Mouse (Mus musculus) embryonic facial prominence, embryonic 15.5 days (tissue): Measurements from ENCODE around the gene Lsm7. TPM values are rescaled to one million over a fixed set of nuclear protein-coding genes. Genes with fewer than 3 reads are reported as not detected.
"Not testable (repeated sequence)": the region's sequence is repeated elsewhere in the genome, so short reads cannot be mapped to it uniquely, and the experiment has no call there.

Experiments
- ATAC-seq: fragments of 200-750 bp; cut with Nextera tagmentation; 2 replicates; pipeline ENCODE4 v1.8.0; 2017; ENCODE audit warnings: low read depth, moderate TSS enrichment; ENCODE audit not compliant: insufficient number of reproducible peaks, low FRiP score, low TSS enrichment
- H3K27ac ChIP-seq: fragments of 300-500 bp; sonication (generic); replicated peaks from 2 replicates; pipeline ENCODE4 v1.5.1; 2015; ENCODE audit warnings: mild to moderate bottlenecking, inconsistent platforms
- H3K27me3 ChIP-seq: fragments of 300-500 bp; sonication (generic); 2 replicates; pipeline ENCODE4 v1.6.1; 2015; ENCODE audit warnings: inconsistent platforms
- H3K36me3 ChIP-seq: fragments of 300-500 bp; sonication (generic); 2 replicates; pipeline ENCODE4 v1.6.1; 2015; ENCODE audit warnings: mild to moderate bottlenecking, inconsistent platforms
- H3K4me1 ChIP-seq: fragments of 300-500 bp; sonication (generic); 2 replicates; pipeline ENCODE4 v1.6.1; 2015; ENCODE audit warnings: inconsistent platforms
- H3K4me2 ChIP-seq: fragments of 300-500 bp; sonication (generic); replicated peaks from 2 replicates; pipeline ENCODE4 v1.6.1; 2015; ENCODE audit warnings: mild to moderate bottlenecking, inconsistent platforms
- H3K4me3 ChIP-seq: fragments of 300-500 bp; sonication (generic); replicated peaks from 2 replicates; pipeline ENCODE4 v1.5.1; 2015; ENCODE audit warnings: mild to moderate bottlenecking, inconsistent platforms
- H3K9ac ChIP-seq: fragments of 300-500 bp; sonication (generic); 2 replicates; pipeline ENCODE4 v1.6.1; 2015; ENCODE audit warnings: inconsistent platforms
- H3K9me3 ChIP-seq: fragments of 300-500 bp; sonication (generic); replicated peaks from 2 replicates; pipeline ENCODE4 v1.6.1; 2016; ENCODE audit warnings: inconsistent platforms
- WGBS: fragments of 180-500 bp; shearing (Covaris S2); methylation state at CpG from one replicate; pipeline ENCODE4 v1.1.7; 2015; 5-methylcytosine and 5-hydroxymethylcytosine counted together
- polyA plus RNA-seq: library from polyadenylated mRNA; unstranded; fragments of >200 nt; fragmentation: Nextera tagmentation; extraction: Ambion mirVana; gene quantifications from 2 replicates; pipeline ENCODE4 v1.2.1, GENCODE M21; 2015

Gene Lsm7
- polyA plus RNA-seq, 1 experiment from 2014 or later: 252 TPM

DNA sequence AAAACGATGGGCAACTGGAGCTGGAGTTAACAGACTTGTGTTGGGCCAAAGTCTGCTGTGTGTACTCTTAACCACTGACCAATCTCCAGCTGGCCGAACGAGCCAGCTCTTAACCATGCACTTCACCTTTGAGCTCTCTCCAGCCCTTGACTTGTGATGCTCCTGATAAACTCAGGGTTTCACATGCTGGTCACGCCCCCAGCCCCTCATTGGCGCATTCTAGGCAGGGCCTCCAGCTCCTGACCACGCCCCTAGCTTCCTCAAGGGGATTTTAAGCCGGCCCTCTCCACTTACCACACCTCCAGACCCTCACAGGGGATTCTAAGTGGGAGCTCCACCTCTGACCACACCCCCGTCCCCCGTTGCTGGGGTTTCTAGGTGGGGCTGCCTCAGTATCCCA lies 23.9 kb downstream of the Lsm7 start:
- H3K4me2 ChIP-seq: no peak overlapping the region
- peaks cover 37% of the 10 kb centered on the region for H3K4me1 ChIP-seq
- no peak overlapping the region for H3K4me3 ChIP-seq
- H3K27me3 ChIP-seq: peaks cover 28% of the 10 kb centered on the region
- peaks cover 22% of the 10 kb centered on the region for H3K36me3 ChIP-seq
- no peak overlapping the region for H3K9ac ChIP-seq
- WGBS: 4% methylated on average over 9 of the region's 9 CpGs
- no peak for ATAC-seq
- H3K9me3 ChIP-seq: no peaks in the 10 kb centered on the region
- H3K27ac ChIP-seq: no peak overlapping the region; the same call in 1 of the 2 replicates

DNA sequence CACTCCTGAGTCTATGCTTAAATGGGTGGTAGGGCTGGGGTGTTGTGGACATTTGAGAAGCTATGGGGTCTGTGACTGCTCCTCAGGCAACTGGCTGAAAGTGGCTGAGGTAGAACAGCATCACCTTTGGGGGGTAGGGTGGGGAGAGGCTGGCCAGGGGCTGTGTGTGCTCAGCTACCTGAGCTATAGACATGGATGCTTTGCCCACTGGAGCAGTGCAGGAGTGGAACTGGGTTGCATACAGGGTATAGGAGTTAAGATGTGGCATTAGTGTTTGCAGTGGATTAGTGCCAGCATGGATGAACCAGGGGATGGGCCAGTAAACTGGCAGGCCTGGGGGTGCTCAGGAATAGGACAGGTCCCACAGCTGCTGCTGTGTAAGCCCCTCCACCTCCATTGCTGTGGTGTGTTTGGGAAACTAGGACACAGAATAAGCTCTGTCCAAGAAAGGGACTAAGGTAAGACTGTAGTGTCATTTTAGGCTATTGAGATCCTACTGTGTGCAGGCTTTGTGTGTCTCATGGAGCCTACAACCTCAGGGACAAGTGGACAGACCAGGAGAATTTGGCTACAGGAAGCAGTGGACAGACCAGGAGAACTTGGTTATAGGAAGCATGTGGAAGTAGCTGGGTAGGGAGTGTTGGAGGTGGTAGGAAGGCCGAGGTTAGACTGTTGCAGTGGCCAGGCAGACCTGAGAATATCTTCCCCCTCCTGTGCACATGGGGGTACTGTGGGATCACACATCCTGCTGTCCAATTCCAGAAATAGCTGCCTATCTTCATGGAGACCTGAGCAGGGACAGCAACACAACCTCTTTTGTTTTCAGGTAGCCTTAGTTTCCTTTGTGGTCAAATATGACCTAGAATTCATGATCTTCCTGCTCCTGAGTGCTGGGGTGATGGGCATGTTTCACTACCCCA lies 25.4 kb downstream of the Lsm7 start:
- H3K4me3 ChIP-seq: no peak overlapping the region
- ATAC-seq: no peak
- 74% methylated on average over 1 of the region's 1 CpGs for WGBS

DNA sequence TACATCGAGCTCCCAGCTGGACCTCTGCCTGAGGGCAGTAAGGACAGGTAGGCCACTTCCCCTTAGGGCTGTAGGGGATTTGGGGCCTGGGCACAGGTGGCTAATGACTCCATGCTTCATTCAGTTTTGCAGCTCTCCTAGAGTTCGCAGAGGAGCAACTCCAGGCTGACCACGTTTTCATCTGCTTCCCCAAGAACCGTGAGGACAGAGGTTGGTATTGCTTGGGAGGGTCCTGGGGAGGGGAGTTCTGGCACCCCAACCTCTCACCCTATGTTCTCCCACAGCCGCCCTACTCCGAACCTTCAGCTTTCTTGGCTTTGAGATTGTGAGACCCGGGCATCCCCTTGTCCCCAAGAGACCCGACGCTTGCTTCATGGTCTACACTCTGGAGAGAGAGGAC lies 26.4 kb downstream of the Lsm7 start:
- H3K4me3 ChIP-seq: 0 out of 2 replicates have a peak overlapping the region, but pooled peaks have one; percentile 71
- H3K4me2 ChIP-seq: peak overlapping the region; percentile 93; the same call in 1 of the 2 replicates
- peaks cover 37% of the 10 kb centered on the region for H3K4me1 ChIP-seq
- H3K9ac ChIP-seq, H3K27me3 ChIP-seq, H3K27ac ChIP-seq, H3K9me3 ChIP-seq, ATAC-seq: not testable (repeated sequence)
- H3K36me3 ChIP-seq: peaks cover 18% of the 10 kb centered on the region
- WGBS: 87% methylated on average over 9 of the region's 9 CpGs

More for the DNA sequence above, 25.4 kb downstream of the Lsm7 start:
- Histone ChIP-seq H3K4me2 (no peak overlapping the region), H3K36me3 (peaks cover 19% of the 10 kb centered on the region), H3K27ac (no peak overlapping the region), H3K27me3 (peaks cover 13% of the 10 kb centered on the region), H3K9me3 (no peaks in the 10 kb centered on the region), H3K4me1 (peaks cover 37% of the 10 kb centered on the region), H3K9ac (no peak overlapping the region)

DNA sequence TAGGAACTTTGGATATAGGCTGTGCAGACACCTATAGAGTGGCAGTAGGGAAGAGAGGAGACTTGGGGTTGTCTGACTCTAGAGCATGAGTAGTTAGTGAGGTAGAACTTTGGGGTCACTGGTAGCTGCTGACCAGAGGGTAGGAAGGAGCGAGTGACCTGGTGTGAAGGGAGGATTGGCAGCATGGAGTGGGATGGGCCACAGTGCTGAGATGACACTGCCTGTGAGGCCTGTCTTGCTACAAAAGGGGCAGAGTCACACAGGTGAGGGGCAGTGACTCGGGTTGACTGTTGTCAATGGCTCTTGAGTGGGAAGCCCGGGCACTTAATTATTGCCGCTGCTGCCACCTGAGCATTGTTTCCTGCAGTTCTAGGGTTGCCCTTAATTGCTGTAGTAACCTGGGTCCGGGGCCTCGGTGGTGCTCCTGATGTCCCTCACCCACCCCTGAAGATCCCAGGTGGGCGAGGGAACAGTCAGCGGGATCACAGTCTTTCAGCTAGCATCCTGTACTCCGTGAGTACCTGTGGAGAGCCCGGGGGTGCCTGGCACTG lies 27.1 kb downstream of the Lsm7 start:
- Histone ChIP-seq H3K4me2 (peak overlapping the region; percentile 93), H3K9me3 (no peaks in the 10 kb centered on the region), H3K27me3 (no peaks in the 10 kb centered on the region), H3K27ac (no peak overlapping the region), H3K36me3 (peaks cover 18% of the 10 kb centered on the region), H3K9ac (peak overlapping the region; percentile 97), H3K4me3 (peak overlapping the region; percentile 71), H3K4me1 (peaks cover 37% of the 10 kb centered on the region)
- ATAC-seq: no peak
- WGBS: 68% methylated on average over 10 of the region's 10 CpGs

DNA sequence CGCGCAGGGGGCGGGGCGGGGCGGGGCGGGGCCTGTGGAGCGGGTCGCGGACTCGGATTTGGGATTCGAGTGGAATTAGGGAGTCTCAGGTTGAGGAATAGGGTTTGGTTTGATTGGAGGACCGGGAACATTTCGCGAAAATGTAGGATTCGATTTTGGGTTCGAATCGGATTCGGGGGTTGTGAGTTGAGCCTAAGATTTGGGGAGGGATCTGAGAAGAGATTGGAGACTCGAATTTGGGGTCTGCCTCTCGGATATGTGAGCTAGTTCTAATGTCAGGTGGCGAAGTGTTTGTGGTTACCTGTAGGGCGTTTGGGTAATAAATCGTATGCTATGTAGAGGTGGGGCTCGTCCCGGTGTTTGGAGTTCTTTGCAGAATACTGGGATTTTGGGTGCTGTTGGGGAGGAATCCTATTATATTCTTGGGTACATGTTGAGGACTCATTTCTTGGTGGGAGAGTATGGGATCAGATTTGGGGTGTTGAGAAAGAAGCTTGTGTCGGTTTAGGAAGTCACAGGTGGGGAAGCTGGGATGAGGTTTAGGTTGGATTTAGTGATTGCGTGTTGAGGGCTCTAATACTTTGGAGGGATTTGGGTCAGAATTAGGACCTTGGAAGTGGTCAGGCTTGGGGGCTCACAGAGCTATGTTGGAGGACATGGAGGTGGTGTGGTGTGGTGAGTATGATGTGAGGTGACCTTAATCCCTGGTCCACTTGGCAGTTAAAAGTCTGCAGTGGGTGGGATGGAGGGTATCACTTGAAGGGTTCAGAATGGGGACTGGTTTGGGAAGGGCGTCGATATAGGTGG lies 27.7 kb downstream of the Lsm7 start:
- H3K4me3 ChIP-seq: peak overlapping the region; percentile 71
- H3K27me3 ChIP-seq: no peaks in the 10 kb centered on the region
- peak overlapping the region; percentile 93 for H3K4me2 ChIP-seq
- H3K9ac ChIP-seq: peak overlapping the region; percentile 97
- peaks cover 37% of the 10 kb centered on the region for H3K4me1 ChIP-seq
- ATAC-seq: no peak
- H3K27ac ChIP-seq: peak overlapping the region; percentile 91
- H3K9me3 ChIP-seq: no peaks in the 10 kb centered on the region
- 5% methylated on average over 28 of the region's 29 CpGs for WGBS
- peaks cover 18% of the 10 kb centered on the region for H3K36me3 ChIP-seq

DNA sequence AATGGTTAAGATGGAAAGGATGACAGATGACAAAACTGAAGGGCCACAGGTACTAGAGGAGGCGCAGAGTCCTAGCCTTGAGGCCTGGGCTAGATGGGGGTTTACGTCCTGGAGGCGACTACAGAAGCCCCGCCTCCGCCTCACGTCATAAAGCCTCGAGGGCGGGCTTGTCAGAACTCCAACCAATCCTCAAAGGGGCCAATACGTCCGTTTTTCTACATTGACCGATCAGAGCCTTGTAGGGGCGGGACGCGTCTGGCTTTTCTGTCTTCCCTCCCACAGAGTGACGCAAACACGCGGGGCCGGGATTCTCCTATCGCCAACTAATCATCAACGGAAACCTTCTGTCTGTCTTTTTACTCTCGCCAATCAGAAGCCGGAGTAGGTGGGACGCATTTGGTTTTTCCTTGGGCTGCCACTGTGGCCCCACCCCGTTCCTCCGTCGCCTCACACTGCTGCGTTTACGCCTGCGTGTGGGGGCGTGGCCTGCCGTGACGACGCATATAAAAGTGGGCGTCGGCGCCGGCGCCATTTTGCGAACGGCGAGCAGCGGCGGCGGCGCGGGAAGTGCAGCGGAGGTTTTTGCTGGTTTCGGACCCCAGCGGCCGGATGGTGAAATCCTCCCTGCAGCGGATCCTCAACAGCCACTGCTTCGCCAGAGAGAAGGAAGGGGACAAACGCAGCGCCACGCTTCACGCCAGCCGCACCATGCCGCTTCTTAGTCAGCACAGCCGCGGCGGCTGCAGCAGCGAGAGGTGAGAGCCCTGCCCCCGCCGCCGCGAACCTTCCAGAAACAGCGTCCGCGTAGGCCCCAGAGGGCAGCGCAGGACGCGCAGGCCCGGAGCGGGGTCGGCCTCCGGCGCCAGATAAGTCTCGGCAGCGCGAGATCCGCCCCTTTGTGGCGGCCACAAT lies 28.6 kb downstream of the Lsm7 start, which contains the start of gene Oaz1:
Gene Oaz1, plus strand, starts transcription at position 506 of the 912 bp plus-strand sequence.
- Histone ChIP-seq H3K4me3 (peak within 1 kb of the TSS; percentile 71), H3K27ac (peak within 1 kb of the TSS; percentile 91), H3K4me1 (peaks cover 35% of the 10 kb centered on the region), H3K36me3 (peaks cover 18% of the 10 kb centered on the region), H3K9me3 (no peaks in the 10 kb centered on the region), H3K9ac (peak within 1 kb of the TSS; percentile 97), H3K4me2 (peak within 1 kb of the TSS; percentile 93), H3K27me3 (no peaks in the 10 kb centered on the region)
- WGBS: under 1% methylated on average over 80 of the region's 82 CpGs
- ATAC-seq: peak; percentile 98

DNA sequence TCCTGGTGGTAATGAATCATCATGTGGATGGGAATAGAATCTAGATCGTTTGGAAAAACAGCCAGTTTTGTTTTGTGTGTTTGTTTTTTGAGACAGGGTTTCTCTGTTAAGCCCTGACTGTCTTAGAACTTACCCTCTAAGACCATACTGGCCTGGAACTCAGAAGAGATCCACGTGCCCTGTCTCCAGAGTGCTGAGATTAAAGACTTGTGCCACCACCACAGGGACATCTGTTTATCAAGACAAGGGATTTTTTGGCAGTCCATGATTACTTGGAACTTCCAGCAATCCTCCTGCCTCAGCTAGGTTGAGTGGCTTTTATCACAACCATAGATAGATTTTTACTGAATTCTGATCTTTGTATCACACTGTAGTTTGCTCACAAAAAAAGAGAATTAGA lies 30.2 kb downstream of the Lsm7 start:
- H3K4me2 ChIP-seq: no peak overlapping the region
- 70% methylated on average over 2 of the region's 2 CpGs for WGBS
- no peak overlapping the region for H3K4me3 ChIP-seq
- H3K9me3 ChIP-seq: no peaks in the 10 kb centered on the region
- H3K4me1 ChIP-seq: peaks cover 20% of the 10 kb centered on the region
- peaks cover 8% of the 10 kb centered on the region for H3K36me3 ChIP-seq
- no peaks in the 10 kb centered on the region for H3K27me3 ChIP-seq
- no peak overlapping the region for H3K9ac ChIP-seq
- no peak overlapping the region for H3K27ac ChIP-seq
- no peak for ATAC-seq

DNA sequence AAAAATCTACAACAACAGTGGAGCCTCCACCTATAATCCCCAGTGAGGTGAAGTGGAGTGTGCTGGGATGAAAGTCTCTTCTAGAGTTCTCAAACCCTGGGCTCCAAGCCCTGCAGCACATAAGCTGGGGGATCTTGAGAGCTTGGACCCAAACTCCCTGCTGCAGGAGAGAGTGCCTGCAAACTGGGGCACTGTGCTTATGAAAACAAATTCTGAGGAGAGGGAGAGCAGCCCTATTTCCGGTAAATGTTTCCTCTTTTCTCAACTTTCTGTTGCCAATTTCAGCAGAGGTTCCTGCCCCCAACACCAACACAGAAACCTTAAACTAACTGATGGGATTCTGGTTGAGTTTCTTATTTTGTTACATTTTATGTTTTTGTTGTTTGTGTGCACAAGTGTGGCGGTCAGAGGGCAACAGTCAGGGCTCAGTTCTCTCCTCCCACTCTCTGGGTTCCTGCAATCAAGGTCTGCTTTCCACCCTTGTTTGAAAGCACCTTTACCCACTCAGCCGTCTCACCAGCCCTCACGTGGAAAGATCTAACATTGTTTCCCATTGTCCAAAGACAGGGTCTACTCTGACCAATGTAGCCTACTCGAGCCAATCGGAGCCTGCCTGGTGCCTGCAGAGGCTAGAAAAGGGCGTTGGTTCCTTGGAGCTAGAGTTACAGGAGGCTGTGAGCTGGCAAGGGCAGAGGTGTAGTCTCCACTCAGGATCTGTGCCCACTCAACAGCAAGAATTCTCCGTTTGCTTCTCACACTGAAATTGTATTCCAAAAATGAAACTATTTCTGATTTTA lies 31.0 kb downstream of the Lsm7 start:
- Histone ChIP-seq H3K27ac (no peak overlapping the region), H3K9ac (no peak overlapping the region), H3K4me3 (no peak overlapping the region), H3K4me1 (peaks cover 13% of the 10 kb centered on the region), H3K27me3 (no peaks in the 10 kb centered on the region), H3K4me2 (no peak overlapping the region), H3K9me3 (no peaks in the 10 kb centered on the region), H3K36me3 (peaks cover under 1% of the 10 kb centered on the region; the same call in 1 of the 2 replicates)
- 58% methylated on average over 8 of the region's 8 CpGs for WGBS
- no peak for ATAC-seq

DNA sequence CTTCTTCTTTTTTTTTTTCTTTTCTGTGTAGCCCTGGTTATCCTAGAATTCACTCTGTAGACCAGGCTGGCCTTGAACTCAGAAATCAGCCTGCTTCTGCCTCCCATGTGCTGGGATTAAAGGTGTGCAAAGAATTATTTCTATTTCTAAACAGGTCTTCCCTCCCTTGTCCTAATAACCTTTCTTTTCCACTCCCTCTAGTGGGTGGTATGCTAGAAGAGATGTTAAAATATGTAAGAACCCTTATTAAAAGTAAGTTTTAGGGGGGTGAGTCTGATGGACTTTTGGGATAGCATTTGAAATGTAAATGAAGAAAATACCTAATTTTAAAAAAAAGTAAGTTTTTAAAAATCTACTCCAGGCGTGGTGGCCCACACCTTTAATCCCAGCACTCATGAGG lies 31.7 kb downstream of the Lsm7 start:
- Histone ChIP-seq H3K27ac (no peak overlapping the region), H3K9ac (no peak overlapping the region), H3K36me3 (no peaks in the 10 kb centered on the region), H3K27me3 (no peaks in the 10 kb centered on the region), H3K4me3 (no peak overlapping the region), H3K4me1 (peaks cover 9% of the 10 kb centered on the region), H3K9me3 (no peaks in the 10 kb centered on the region), H3K4me2 (no peak overlapping the region)
- no peak for ATAC-seq
- 85% methylated on average over 1 of the region's 1 CpGs for WGBS

DNA sequence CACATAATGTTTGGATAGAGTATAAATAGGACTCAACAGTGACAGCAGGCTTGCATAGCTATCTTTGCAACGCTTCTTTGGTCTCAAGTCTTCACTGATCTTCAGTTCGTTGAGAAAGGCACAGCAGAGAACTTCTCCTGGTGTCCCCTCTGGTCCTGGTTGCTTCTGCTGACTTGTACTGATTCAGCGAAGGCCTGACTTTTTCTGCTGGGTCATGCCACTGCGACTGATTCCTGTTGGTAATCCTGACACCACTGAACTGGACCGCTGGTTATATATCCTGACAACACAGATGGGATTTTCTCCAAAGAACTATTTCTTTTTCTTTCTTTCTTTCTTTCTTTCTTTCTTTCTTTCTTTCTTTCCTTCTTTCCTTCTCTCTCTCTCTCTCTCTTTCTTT lies 32.5 kb downstream of the Lsm7 start:
- H3K9ac ChIP-seq: no peak overlapping the region
- 94% methylated on average over 5 of the region's 5 CpGs for WGBS
- no peaks in the 10 kb centered on the region for H3K36me3 ChIP-seq
- no peak overlapping the region for H3K4me3 ChIP-seq
- no peaks in the 10 kb centered on the region for H3K9me3 ChIP-seq
- peaks cover 2% of the 10 kb centered on the region for H3K4me1 ChIP-seq
- no peak overlapping the region for H3K27ac ChIP-seq
- no peak for ATAC-seq
- H3K4me2 ChIP-seq: no peak overlapping the region
- no peaks in the 10 kb centered on the region for H3K27me3 ChIP-seq
